Mouse (Mus musculus) frontal cortex, postnatal 10 days (tissue): ENCODE data around the gene 2900011O08Rik.
"Not testable (repeated sequence)": the region's sequence is repeated elsewhere in the genome, so short reads cannot be mapped to it uniquely, and the experiment has no call there.

Experiments used
- DNase-seq, 2 experiments: peaks; one replicate each; pipeline ENCODE4 v3.0.0; 2022; ENCODE audit warnings: low spot score in 2 of 2, mixed read lengths in 1 of 2

The 2900011O08Rik gene

GRCm38 (mm10) chr16:14066571-14066970 lies 80.2 kb downstream of the 2900011O08Rik start:
- DNase-seq, result not testable (repeated sequence)

DNA sequence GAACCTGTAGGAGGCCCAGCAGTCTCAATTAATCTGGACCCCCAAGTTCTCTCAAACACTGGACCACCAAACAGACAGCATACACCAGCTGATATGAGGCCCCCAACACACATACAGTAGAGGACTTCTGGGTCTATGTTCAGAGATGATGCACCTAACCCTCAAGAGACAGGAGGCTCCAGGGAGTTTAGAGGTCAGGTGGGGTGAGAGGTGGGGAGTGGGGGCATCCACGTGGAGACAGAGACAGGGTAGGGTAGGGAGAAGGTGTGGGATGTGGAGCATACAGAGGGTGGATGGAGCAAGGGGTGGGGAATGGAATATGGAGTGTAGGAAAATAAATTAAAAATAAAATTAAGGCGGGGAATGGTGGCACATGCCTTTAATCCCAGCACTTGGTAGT lies 82.3 kb downstream of the 2900011O08Rik start:
- not testable (repeated sequence) for DNase-seq

DNA sequence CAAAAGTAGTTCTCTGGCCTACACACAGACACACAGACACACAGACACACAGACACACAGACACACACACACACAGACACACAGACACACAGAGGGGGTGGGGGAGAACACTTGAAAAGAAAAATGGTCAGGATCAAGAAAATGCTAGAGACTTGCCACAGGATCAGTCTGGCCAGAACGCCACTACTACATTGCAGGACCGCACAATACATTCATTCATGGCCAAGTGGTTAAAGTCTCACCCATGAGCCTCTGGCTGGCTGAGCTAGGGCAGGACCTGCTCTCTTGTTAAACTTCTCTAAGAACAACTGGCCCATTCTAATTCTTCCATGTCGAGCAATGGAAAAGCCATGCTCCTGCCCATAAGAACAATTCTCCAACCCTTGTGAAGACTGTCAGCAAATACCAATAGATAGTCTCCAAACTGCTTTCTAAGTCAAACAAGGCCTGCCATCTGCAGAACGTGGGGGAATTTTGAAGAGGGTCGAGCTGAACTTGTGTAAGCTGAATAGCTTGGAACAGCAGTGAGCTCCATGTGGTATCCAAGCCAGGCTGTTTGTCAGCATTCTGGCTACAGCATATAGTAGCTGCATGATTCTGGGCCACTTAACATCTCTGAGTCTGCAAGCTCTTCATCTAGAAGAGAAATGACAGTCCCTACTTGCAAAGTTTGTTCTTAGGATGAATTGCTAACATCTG lies 84.2 kb downstream of the 2900011O08Rik start:
- no peak for DNase-seq

DNA sequence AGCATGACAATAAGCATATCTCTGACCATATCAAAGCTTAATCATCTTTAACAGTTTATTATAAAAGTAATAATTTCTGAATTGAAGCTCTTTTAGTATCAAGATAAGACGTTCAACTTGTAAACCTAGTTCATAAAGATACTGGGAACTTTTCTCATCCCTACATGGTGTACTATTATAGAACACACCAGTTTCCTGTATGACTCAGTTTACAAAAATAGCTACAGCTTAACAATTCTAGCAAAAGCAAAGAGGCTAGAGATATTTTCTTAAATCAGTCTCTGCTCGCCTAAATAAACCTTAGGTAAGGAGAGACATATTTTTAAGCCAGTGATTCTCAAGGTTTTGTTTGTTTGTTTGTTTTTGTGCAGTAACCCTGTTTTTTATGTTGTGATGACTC lies 96.5 kb downstream of the 2900011O08Rik start:
- DNase-seq, result no peak

GRCm38 (mm10) chr16:14088249-14088648 lies 101.8 kb downstream of the 2900011O08Rik start:
- no peak for DNase-seq

- DNase-seq, result no peak
Measured at GRCm38 (mm10) chr16:14089296-14089695, 102.9 kb downstream of the 2900011O08Rik start.

GRCm38 (mm10) chr16:14091771-14092170 lies 105.4 kb downstream of the 2900011O08Rik start:
- DNase-seq, result no peak

- DNase-seq, result no peak
Measured at GRCm38 (mm10) chr16:14105891-14106290, 119.5 kb downstream of the 2900011O08Rik start.

DNA sequence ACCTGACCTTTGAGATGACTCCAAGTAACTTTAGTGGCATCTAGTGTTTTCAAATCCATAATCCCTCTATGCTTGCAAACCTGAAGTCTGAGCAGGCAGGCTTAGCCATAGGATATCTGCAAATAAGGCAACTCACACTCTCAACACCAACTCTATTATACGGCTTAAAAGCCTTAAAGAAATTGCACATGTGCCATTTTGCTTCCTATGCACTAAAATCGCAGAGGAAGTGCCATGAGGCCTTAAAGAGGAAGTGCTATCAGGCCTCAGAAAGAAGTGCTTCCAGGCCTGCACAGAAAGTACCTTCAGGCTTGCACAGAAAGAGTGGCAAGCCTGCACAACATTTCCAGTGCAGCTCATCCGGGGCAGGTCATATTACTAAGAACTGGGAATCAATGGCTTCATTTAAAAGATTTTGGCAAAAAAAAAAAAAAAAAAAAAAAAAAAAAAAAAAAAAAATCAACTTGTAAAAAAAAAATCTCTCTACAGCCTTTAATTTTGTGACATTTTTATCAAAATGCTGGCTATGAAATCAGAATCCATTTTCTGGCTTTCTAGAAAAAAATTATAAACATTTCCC lies 123.3 kb downstream of the 2900011O08Rik start:
- DNase-seq, result no peak

GRCm38 (mm10) chr16:14110922-14111321 lies 124.5 kb downstream of the 2900011O08Rik start:
- no peak for DNase-seq

DNA sequence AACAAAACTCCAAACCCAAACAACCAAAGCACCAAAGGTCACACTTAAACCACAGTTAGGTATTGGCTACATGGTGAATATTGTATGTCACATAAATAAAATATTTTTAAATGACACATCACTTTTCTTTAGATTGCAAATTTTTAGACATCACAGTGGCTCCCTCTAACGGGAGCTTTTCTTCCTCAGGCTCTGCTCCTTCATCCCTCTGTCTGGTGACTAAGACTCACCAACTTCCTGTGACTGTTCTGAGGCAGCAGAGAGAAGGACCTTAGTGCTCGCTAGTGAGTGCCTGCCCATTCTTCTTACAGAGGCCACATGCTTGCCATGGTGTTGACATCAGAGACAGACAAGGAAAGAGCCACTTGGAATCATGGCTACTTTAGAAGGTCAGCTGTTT lies 125.7 kb downstream of the 2900011O08Rik start:
- DNase-seq, result no peak

GRCm38 (mm10) chr16:14112742-14113141 lies 126.3 kb downstream of the 2900011O08Rik start:
- DNase-seq, result no peak

DNA sequence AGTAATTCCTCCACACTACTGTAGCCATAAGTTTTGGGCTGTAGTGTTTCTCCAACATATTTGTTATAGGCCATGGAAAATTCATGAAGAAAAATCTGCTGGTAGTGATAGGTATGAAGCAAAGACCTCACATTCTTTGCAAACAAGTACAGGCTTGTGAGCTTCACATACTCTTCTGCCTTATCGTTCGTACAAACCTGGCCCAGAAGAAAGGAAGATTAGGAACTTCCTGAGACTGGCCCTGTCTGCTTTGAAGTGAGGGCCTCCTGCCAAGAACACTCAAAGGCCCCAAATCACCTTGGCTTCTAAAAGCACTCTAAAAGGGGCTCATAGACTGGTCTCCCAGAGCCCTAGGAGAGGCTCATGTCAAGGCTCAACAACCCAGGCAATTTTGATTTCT lies 130.9 kb downstream of the 2900011O08Rik start:
- no peak for DNase-seq

DNA sequence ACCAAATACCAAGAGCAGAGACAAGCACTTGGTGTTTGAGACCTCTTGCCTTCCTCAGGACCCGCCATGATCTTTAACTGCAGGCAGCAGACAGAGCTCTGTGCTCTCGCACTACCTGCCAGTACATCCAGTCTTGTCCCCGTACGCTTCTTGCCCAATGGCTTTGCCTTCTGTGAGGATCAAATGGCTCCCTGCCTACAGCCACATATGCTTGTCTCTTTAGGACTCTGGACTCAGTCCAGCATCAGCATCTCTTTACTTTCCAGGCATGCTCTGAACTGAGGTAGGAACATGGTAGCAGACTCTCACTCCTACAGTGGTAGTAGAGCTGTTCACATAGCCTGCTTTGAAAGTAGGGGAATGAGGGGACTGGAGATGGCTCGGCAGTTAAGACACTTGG lies 134.5 kb downstream of the 2900011O08Rik start:
- DNase-seq, result no peak

DNA sequence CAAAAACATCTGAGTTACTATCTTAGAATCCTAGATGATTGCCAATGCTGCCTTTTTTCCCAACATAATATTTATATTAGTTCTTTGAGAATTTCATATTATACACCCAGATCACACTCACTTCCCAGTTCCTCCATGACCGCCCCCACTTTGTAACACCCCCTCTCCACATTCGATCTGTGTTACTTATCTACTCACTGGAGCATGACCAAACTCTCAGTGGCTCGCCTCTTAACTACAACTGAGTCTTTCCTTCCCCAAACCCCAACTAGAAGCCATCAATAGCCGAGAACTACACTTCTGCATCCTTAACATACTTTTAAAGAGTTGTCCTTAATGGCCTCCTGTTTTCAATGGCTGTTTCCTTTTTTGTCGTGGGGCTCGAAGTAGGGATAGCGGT lies 135.2 kb downstream of the 2900011O08Rik start:
- no peak for DNase-seq

DNA sequence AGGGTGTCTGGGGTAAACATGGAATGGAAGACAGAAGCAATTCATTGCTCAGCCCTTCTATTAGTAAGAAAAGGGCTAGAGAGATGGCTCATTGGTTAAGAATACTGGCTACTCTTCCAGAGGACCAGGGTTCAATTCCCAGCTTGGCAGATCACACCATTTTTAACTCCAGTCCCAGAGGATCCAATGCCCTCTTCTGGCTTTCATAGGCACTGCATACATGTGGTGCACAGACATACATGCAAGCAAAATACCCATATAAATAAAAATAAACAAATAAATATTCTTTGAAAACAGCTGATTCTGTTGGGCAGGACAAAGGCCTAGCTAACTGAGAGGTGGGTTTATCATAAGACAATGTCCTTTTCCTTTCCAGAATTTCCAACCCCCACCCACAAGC lies 136.2 kb downstream of the 2900011O08Rik start:
- no peak for DNase-seq

DNA sequence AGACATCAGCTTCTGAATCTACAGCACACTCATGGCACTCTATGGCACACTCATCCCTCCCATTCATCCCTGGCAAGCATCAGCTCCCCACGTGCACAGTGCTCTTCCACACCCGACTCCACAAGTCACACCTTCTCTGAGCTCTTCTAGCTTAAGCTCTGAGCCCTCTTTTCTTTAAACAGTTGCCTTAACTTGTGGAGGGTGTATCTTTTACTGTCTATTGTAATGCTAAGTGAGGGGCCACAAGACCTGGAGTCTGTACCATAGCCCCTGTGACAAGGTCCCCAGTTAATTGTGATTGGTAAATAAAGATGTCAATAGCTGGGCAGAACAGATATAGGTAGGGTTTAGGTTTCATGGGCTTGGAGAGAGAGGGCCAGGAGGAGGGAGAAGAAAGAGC lies 137.5 kb downstream of the 2900011O08Rik start:
- DNase-seq, result no peak

- DNase-seq, result no peak
Measured at GRCm38 (mm10) chr16:14124709-14125108, 138.3 kb downstream of the 2900011O08Rik start.

DNA sequence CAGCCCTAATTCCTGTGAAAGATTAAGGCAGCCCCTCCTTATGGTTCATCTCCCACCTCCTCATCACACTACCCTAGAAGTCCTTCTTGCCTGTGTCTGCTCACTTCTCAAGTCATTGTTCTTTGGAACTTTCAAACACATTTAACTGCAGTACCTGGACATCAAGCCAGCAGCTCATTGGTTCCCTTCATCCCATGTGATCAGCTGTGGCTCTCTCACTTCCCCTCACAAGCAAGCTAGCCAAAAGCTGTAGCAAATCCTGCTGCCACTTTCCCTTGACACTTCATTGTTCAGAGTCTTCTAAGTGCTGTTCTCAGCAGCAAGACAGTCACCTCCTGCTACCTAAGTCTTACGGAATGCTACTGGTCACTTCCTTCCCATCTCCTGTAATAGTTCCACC lies 138.8 kb downstream of the 2900011O08Rik start:
- DNase-seq, result no peak

GRCm38 (mm10) chr16:14128977-14129376 lies 142.6 kb downstream of the 2900011O08Rik start:
- DNase-seq, result no peak

DNA sequence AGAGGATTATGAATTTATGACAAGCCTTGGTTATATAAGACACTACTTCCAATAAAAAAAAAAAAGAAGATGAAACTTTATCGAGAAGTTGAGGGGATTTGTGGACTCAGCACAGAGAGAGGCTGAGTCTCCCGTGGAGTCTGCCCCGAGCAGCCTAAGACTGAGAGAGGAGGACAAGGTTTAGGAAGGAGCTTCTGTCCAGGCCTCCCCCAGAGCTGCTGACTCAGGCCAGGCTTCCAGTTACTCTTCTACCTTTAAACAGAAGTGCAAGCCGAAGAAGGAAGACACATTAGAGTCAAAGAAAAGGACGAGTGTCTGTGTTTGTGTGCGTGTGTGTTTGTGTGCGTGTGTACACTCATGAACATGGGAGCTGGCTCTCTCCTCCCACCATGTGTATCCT lies 144.4 kb downstream of the 2900011O08Rik start:
- no peak for DNase-seq

DNA sequence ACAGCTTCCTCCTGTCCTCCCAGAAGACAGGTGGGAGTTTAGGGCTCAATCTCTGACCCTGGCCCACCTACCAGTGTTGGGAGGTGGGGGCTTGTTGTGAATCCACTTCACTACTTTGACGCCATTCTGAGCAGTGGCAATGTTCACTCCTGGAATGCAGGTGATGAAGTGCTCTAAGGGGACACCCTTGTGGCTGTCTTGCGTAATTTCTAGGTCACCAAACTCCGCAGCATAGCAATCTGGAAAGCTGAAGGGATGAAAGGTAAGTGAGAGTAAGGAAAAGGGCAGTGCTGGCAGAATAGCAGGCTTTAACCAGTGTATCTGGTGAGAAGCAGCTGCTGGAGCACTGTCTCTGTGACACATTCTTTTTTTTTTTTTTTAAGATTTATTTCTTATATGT lies 145.0 kb downstream of the 2900011O08Rik start:
- DNase-seq, result no peak

- DNase-seq, result no peak
Measured at GRCm38 (mm10) chr16:14131838-14132237, 145.4 kb downstream of the 2900011O08Rik start.

GRCm38 (mm10) chr16:14135014-14135413 lies 148.6 kb downstream of the 2900011O08Rik start:
- no peak for DNase-seq
